Mouse (Mus musculus): ENCODE results near the gene Tmem39a. TPM values are rescaled to one million over a fixed set of nuclear protein-coding genes. Genes with fewer than 3 reads are reported as not detected.

Tmem39a gene
- total and polyA plus RNA-seq, 2 experiments from 2014 or later, result 23.3 to 28.7 TPM

- Histone ChIP-seq H3K27me3 (ENCODE audit: control insufficient read depth, insufficient read depth, low read length) (no peaks in the 10 kb centered on the region), H3K27ac (ENCODE audit: low read depth) (no peak overlapping the region; the same call in 1 of the 2 replicates), H3K4me2 (ENCODE audit: low read depth, low read length) (no peak overlapping the region), H3K4me3 (ENCODE audit: low read depth, low read length) (no peak overlapping the region), H3K4me1 (ENCODE audit: control insufficient read depth, insufficient read depth) (no peaks in the 10 kb centered on the region; the same call in 1 of the 2 replicates), H3K36me3 (replicated peaks; ENCODE audit: control insufficient read depth, insufficient read depth, low read length) (peaks cover 50% of the 10 kb centered on the region), H3K9ac (replicated peaks; ENCODE audit: low read depth, low read length) (no peak overlapping the region), H3K9me3 (replicated peaks; ENCODE audit: control insufficient read depth, low read length) (no peaks in the 10 kb centered on the region)
- TF ChIP-seq CTCF (IDR thresholded peaks at IDR 0.05; ENCODE audit: low read depth) (no peak), EP300 (IDR thresholded peaks at IDR 0.05; ENCODE audit: low read depth) (no peak)
- DNase-seq (ENCODE audit: low spot score), result no peak
- no peak for ATAC-seq (ENCODE audit: insufficient read depth, low read depth)
- 76% methylated on average over 12 of the region's 12 CpGs for WGBS
Observed at GRCm38 (mm10) chr16:38592026-38592678, 33.7 kb downstream of the Tmem39a start.

GRCm38 (mm10) chr16:38592946-38593345 lies 34.4 kb downstream of the Tmem39a start:
- no peak overlapping the region for H3K27ac ChIP-seq (ENCODE audit: low read depth)
- no peak overlapping the region for H3K4me3 ChIP-seq (ENCODE audit: low read depth, low read length)
- H3K4me2 ChIP-seq (ENCODE audit: low read depth, low read length), result no peak overlapping the region
- H3K27me3 ChIP-seq (ENCODE audit: control insufficient read depth, insufficient read depth, low read length), result no peaks in the 10 kb centered on the region
- H3K4me1 ChIP-seq (ENCODE audit: control insufficient read depth, insufficient read depth), result no peaks in the 10 kb centered on the region
- 91% methylated on average over 4 of the region's 4 CpGs for WGBS
- H3K9me3 ChIP-seq (replicated peaks; ENCODE audit: control insufficient read depth, low read length), result no peaks in the 10 kb centered on the region
- peaks cover 42% of the 10 kb centered on the region for H3K36me3 ChIP-seq (replicated peaks; ENCODE audit: control insufficient read depth, insufficient read depth, low read length)
- TF ChIP-seq EP300 (IDR thresholded peaks at IDR 0.05; ENCODE audit: low read depth), result no peak
- TF ChIP-seq CTCF (IDR thresholded peaks at IDR 0.05; ENCODE audit: low read depth), result no peak
- ATAC-seq (ENCODE audit: insufficient read depth, low read depth) (no peak), DNase-seq (ENCODE audit: low spot score) (no peak)
- no peak overlapping the region for H3K9ac ChIP-seq (replicated peaks; ENCODE audit: low read depth, low read length)

- peaks cover 36% of the 10 kb centered on the region for H3K36me3 ChIP-seq (replicated peaks; ENCODE audit: control insufficient read depth, insufficient read depth, low read length)
Observed at GRCm38 (mm10) chr16:38594435-38594834, 35.9 kb downstream of the Tmem39a start.

GRCm38 (mm10) chr16:38596099-38596498 lies 37.6 kb downstream of the Tmem39a start:
- WGBS, result 92% methylated on average over 2 of the region's 2 CpGs
- Histone ChIP-seq H3K27me3 (ENCODE audit: control insufficient read depth, insufficient read depth, low read length) (no peaks in the 10 kb centered on the region), H3K9ac (replicated peaks; ENCODE audit: low read depth, low read length) (no peak overlapping the region), H3K4me3 (ENCODE audit: low read depth, low read length) (no peak overlapping the region), H3K36me3 (replicated peaks; ENCODE audit: control insufficient read depth, insufficient read depth, low read length) (peaks cover 41% of the 10 kb centered on the region), H3K4me2 (ENCODE audit: low read depth, low read length) (no peak overlapping the region), H3K4me1 (ENCODE audit: control insufficient read depth, insufficient read depth) (no peaks in the 10 kb centered on the region), H3K9me3 (replicated peaks; ENCODE audit: control insufficient read depth, low read length) (no peaks in the 10 kb centered on the region), H3K27ac (ENCODE audit: low read depth) (no peak overlapping the region)
- DNase-seq (ENCODE audit: low spot score) (no peak), ATAC-seq (ENCODE audit: insufficient read depth, low read depth) (no peak)
- TF ChIP-seq EP300 (IDR thresholded peaks at IDR 0.05; ENCODE audit: low read depth) (no peak), CTCF (IDR thresholded peaks at IDR 0.05; ENCODE audit: low read depth) (no peak)

More at GRCm38 (mm10) chr16:38594435-38594834, 35.9 kb downstream of the Tmem39a start:
- no peak overlapping the region for H3K9ac ChIP-seq (replicated peaks; ENCODE audit: low read depth, low read length)
- H3K4me1 ChIP-seq (ENCODE audit: control insufficient read depth, insufficient read depth), result no peaks in the 10 kb centered on the region
- H3K27ac ChIP-seq (ENCODE audit: low read depth), result no peak overlapping the region
- H3K27me3 ChIP-seq (ENCODE audit: control insufficient read depth, insufficient read depth, low read length), result no peaks in the 10 kb centered on the region
- TF ChIP-seq CTCF (IDR thresholded peaks at IDR 0.05; ENCODE audit: low read depth) (no peak), EP300 (IDR thresholded peaks at IDR 0.05; ENCODE audit: low read depth) (no peak)
- ATAC-seq (ENCODE audit: insufficient read depth, low read depth) (no peak), DNase-seq (ENCODE audit: low spot score) (no peak)
- 46% methylated on average over 1 of the region's 1 CpGs for WGBS
- no peaks in the 10 kb centered on the region for H3K9me3 ChIP-seq (replicated peaks; ENCODE audit: control insufficient read depth, low read length)
- H3K4me3 ChIP-seq (ENCODE audit: low read depth, low read length), result no peak overlapping the region
- H3K4me2 ChIP-seq (ENCODE audit: low read depth, low read length), result no peak overlapping the region

GRCm38 (mm10) chr16:38596651-38597050 lies 38.2 kb downstream of the Tmem39a start:
- Histone ChIP-seq H3K27ac (ENCODE audit: low read depth) (no peak overlapping the region), H3K27me3 (ENCODE audit: control insufficient read depth, insufficient read depth, low read length) (no peaks in the 10 kb centered on the region), H3K36me3 (replicated peaks; ENCODE audit: control insufficient read depth, insufficient read depth, low read length) (peaks cover 43% of the 10 kb centered on the region), H3K4me1 (ENCODE audit: control insufficient read depth, insufficient read depth) (no peaks in the 10 kb centered on the region), H3K4me3 (ENCODE audit: low read depth, low read length) (no peak overlapping the region), H3K4me2 (ENCODE audit: low read depth, low read length) (no peak overlapping the region), H3K9ac (replicated peaks; ENCODE audit: low read depth, low read length) (no peak overlapping the region), H3K9me3 (replicated peaks; ENCODE audit: control insufficient read depth, low read length) (no peaks in the 10 kb centered on the region)
- TF ChIP-seq EP300 (IDR thresholded peaks at IDR 0.05; ENCODE audit: low read depth) (no peak), CTCF (IDR thresholded peaks at IDR 0.05; ENCODE audit: low read depth) (no peak)
- ATAC-seq (ENCODE audit: insufficient read depth, low read depth), result no peak
- 97% methylated on average over 2 of the region's 2 CpGs for WGBS
- no peak for DNase-seq (ENCODE audit: low spot score)
